Mouse (Mus musculus): Measurements from ENCODE around the gene Rbm15b. TPM values are rescaled to one million over a fixed set of nuclear protein-coding genes. Genes with fewer than 3 reads are reported as not detected.

Gene Rbm15b
- polyA plus RNA-seq, 1 experiment: 1.4 TPM

DNA sequence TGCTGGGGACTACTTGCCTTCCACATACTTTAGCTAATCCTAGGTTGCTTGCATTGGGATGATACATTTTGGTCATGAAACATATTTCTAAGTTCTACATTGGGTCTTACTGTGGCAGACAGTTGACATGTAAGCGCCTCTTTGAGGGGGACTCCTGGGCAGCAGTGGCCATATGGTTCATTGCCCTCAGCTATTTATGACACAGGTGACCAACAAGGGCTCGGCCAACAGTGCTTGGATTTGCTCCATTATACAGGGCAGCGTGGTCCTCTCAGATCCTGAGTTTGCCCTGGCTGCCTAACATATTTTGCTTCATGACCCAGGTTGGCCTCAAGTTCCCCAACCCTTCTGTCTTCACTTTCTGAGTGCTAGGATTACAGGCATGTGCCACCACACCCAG lies 10.6 kb downstream of the Rbm15b start:
- no peak overlapping the region for H3K4me3 ChIP-seq (replicated peaks)
- H3K9me3 ChIP-seq (ENCODE audit: control insufficient read depth, low read length): no peaks in the 10 kb centered on the region
- peaks cover 95% of the 10 kb centered on the region for H3K36me3 ChIP-seq (ENCODE audit: control insufficient read depth)

GRCm38 (mm10) chr9:106874216-106874615 lies 13.0 kb downstream of the Rbm15b start:
- Histone ChIP-seq H3K4me1 (ENCODE audit: control insufficient read depth) (peaks cover 3% of the 10 kb centered on the region), H3K4me3 (replicated peaks) (no peak overlapping the region), H3K9me3 (ENCODE audit: control insufficient read depth, low read length) (no peaks in the 10 kb centered on the region), H3K36me3 (ENCODE audit: control insufficient read depth) (peaks cover 83% of the 10 kb centered on the region), H3K27me3 (ENCODE audit: control insufficient read depth) (no peaks in the 10 kb centered on the region)
- TF ChIP-seq GATA1 (IDR thresholded peaks at IDR 0.05; ENCODE audit: low read length) (no peak), TAL1 (IDR thresholded peaks at IDR 0.05; ENCODE audit: low read length) (no peak)

More for the DNA sequence above, 10.6 kb downstream of the Rbm15b start:
- Histone ChIP-seq H3K27me3 (ENCODE audit: control insufficient read depth) (no peaks in the 10 kb centered on the region), H3K4me1 (ENCODE audit: control insufficient read depth) (peaks cover 4% of the 10 kb centered on the region)
- TF ChIP-seq GATA1 (IDR thresholded peaks at IDR 0.05; ENCODE audit: low read length) (no peak), TAL1 (IDR thresholded peaks at IDR 0.05; ENCODE audit: low read length) (no peak)

DNA sequence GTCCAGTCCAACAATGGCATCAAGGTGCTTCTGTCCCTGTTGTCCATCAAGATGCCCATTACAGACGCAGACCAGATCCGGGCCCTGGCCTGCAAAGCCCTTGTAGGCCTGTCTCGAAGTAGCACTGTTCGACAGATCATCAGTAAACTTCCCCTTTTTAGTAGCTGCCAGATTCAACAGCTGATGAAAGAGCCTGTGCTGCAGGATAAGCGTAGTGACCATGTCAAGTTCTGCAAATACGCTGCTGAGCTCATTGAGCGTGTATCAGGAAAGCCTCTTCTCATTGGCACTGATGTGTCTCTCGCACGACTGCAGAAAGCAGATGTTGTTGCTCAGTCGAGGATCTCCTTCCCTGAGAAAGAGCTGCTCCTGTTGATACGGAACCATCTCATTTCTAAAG lies 29.2 kb downstream of the Rbm15b start:
- TF ChIP-seq TAL1 (IDR thresholded peaks at IDR 0.05; ENCODE audit: low read length) (no peak), GATA1 (IDR thresholded peaks at IDR 0.05; ENCODE audit: low read length) (no peak)
- no peaks in the 10 kb centered on the region for H3K9me3 ChIP-seq (ENCODE audit: control insufficient read depth, low read length)
- H3K4me1 ChIP-seq (ENCODE audit: control insufficient read depth): no peaks in the 10 kb centered on the region
- H3K27me3 ChIP-seq (ENCODE audit: control insufficient read depth): no peaks in the 10 kb centered on the region
- no peak overlapping the region for H3K4me3 ChIP-seq (replicated peaks)
- H3K36me3 ChIP-seq (ENCODE audit: control insufficient read depth): peaks cover 96% of the 10 kb centered on the region

DNA sequence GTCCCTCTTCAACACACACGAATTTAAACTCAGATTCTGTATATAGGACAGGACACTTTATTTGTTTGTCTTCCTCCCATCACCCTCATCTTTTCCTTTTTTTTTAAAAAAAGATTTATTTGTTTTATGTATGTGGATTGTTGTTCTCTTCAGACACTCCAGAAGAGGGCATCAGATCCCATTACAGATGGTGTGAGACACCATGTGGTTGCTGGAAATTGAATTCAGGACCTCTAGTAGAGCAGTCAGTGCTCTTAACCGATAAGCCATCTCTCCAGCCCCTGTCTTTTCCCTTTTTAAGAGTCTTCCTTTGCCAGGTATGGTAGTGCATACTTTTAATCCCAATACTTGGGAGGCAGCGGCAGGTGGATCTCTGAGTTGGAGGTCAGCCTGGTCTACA lies 30.6 kb downstream of the Rbm15b start:
- no peak overlapping the region for H3K4me3 ChIP-seq (replicated peaks)
- H3K27me3 ChIP-seq (ENCODE audit: control insufficient read depth): no peaks in the 10 kb centered on the region
- no peaks in the 10 kb centered on the region for H3K9me3 ChIP-seq (ENCODE audit: control insufficient read depth, low read length)
- TF ChIP-seq TAL1 (IDR thresholded peaks at IDR 0.05; ENCODE audit: low read length): no peak
- no peak for TF ChIP-seq GATA1 (IDR thresholded peaks at IDR 0.05; ENCODE audit: low read length)
- H3K36me3 ChIP-seq (ENCODE audit: control insufficient read depth): peaks cover 98% of the 10 kb centered on the region
- H3K4me1 ChIP-seq (ENCODE audit: control insufficient read depth): no peaks in the 10 kb centered on the region

- Histone ChIP-seq H3K36me3 (ENCODE audit: control insufficient read depth) (peaks cover 89% of the 10 kb centered on the region), H3K9me3 (ENCODE audit: control insufficient read depth, low read length) (no peaks in the 10 kb centered on the region), H3K4me3 (replicated peaks) (no peak overlapping the region), H3K27me3 (ENCODE audit: control insufficient read depth) (no peaks in the 10 kb centered on the region), H3K4me1 (ENCODE audit: control insufficient read depth) (no peaks in the 10 kb centered on the region)
- no peak for TF ChIP-seq TAL1 (IDR thresholded peaks at IDR 0.05; ENCODE audit: low read length)
- no peak for TF ChIP-seq GATA1 (IDR thresholded peaks at IDR 0.05; ENCODE audit: low read length)
These were observed 44.4 kb downstream of the Rbm15b start for GRCm38 (mm10) chr9:106842800-106843199.

GRCm38 (mm10) chr9:106840569-106840968 lies 46.7 kb downstream of the Rbm15b start:
- no peak for TF ChIP-seq TAL1 (IDR thresholded peaks at IDR 0.05; ENCODE audit: low read length)
- TF ChIP-seq GATA1 (IDR thresholded peaks at IDR 0.05; ENCODE audit: low read length): no peak
- Histone ChIP-seq H3K9me3 (ENCODE audit: control insufficient read depth, low read length) (no peaks in the 10 kb centered on the region), H3K27me3 (ENCODE audit: control insufficient read depth) (no peaks in the 10 kb centered on the region), H3K4me1 (ENCODE audit: control insufficient read depth) (no peaks in the 10 kb centered on the region), H3K36me3 (ENCODE audit: control insufficient read depth) (peaks cover 96% of the 10 kb centered on the region), H3K4me3 (replicated peaks) (no peak overlapping the region)

Other genes starting within 250 kb of the Rbm15b start
- gene Grm2, start 231.3 kb downstream of the Rbm15b start, polyA plus RNA-seq (2012): not detected in 2 replicates
- gene Tex264, start 201.5 kb downstream of the Rbm15b start, polyA plus RNA-seq (2012): 0.63 and 0.69 TPM in 2 replicates
- gene Rad54l2, start 98.2 kb downstream of the Rbm15b start, polyA plus RNA-seq (2012): 0.18 and 0.24 TPM in 2 replicates
- 0.39 and 1.3 TPM in 2 replicates for gene Dcaf1, start 65.6 kb downstream of the Rbm15b start, polyA plus RNA-seq (2012)
- gene Manf, start 4.6 kb upstream of the Rbm15b start, polyA plus RNA-seq (2012): 7.1 and 10.6 TPM in 2 replicates